Mouse (Mus musculus): ENCODE measurements around the gene AC134908.4. TPM values are rescaled to one million over a fixed set of nuclear protein-coding genes. Genes with fewer than 3 reads are reported as not detected.

Gene AC134908.4
- polyA plus RNA-seq, 1 experiment from 2014 or later, result 0.40 TPM

Small RNA genes lying within 50 kb of the gene (microRNA-seq; reads per million reads assigned to microRNA genes)
- gene Gm25083 (not detected), gene Mir3082 (not detected), gene Mir6966 (not detected)

Other genes starting within 250 kb of the AC134908.4 start
- gene Sox8, start 225.0 kb downstream of the AC134908.4 start, polyA plus RNA-seq (2015; fragmentation: Nextera tagmentation; extraction: Ambion mirVana), result 3.3 and 5.3 TPM in 2 replicates
- gene Lmf1, start 216.6 kb downstream of the AC134908.4 start, polyA plus RNA-seq (2015; fragmentation: Nextera tagmentation; extraction: Ambion mirVana), result 32.7 and 35.4 TPM in 2 replicates
- 0.40 and 1.2 TPM in 2 replicates for gene Gng13, start 78.5 kb downstream of the AC134908.4 start, polyA plus RNA-seq (2015; fragmentation: Nextera tagmentation; extraction: Ambion mirVana)
- 38.1 and 41.2 TPM in 2 replicates for gene Chtf18, start 68.2 kb downstream of the AC134908.4 start, polyA plus RNA-seq (2015; fragmentation: Nextera tagmentation; extraction: Ambion mirVana)
- 26.2 and 26.8 TPM in 2 replicates for gene Rpusd1, start 68.0 kb downstream of the AC134908.4 start, polyA plus RNA-seq (2015; fragmentation: Nextera tagmentation; extraction: Ambion mirVana)
- not detected in 2 replicates for gene Mslnl, start 59.6 kb downstream of the AC134908.4 start, polyA plus RNA-seq (2015; fragmentation: Nextera tagmentation; extraction: Ambion mirVana)
- 6.9 and 7.8 TPM in 2 replicates for gene Msln, start 41.3 kb downstream of the AC134908.4 start, polyA plus RNA-seq (2015; fragmentation: Nextera tagmentation; extraction: Ambion mirVana)
- 37.9 and 39.2 TPM in 2 replicates for gene Narfl, start 21.9 kb downstream of the AC134908.4 start, polyA plus RNA-seq (2015; fragmentation: Nextera tagmentation; extraction: Ambion mirVana)
- 79.8 and 83.7 TPM in 2 replicates for gene Haghl, start 10.0 kb downstream of the AC134908.4 start, polyA plus RNA-seq (2015; fragmentation: Nextera tagmentation; extraction: Ambion mirVana)
- gene Ccdc78, start 9.1 kb downstream of the AC134908.4 start, polyA plus RNA-seq (2015; fragmentation: Nextera tagmentation; extraction: Ambion mirVana), result 0.16 and 0.46 TPM in 2 replicates
- 105 and 109 TPM in 2 replicates for gene Fam173a, start 2.8 kb downstream of the AC134908.4 start, polyA plus RNA-seq (2015; fragmentation: Nextera tagmentation; extraction: Ambion mirVana)
- gene Metrn, start 1.5 kb upstream of the AC134908.4 start, polyA plus RNA-seq (2015; fragmentation: Nextera tagmentation; extraction: Ambion mirVana), result 56.8 and 57.1 TPM in 2 replicates
- 1.4 and 2.0 TPM in 2 replicates for gene Fbxl16, start 13.4 kb upstream of the AC134908.4 start, polyA plus RNA-seq (2015; fragmentation: Nextera tagmentation; extraction: Ambion mirVana)
- gene Wdr24, start 28.0 kb upstream of the AC134908.4 start, polyA plus RNA-seq (2015; fragmentation: Nextera tagmentation; extraction: Ambion mirVana), result 33.1 and 35.3 TPM in 2 replicates
- 72.3 and 73.0 TPM in 2 replicates for gene Jmjd8, start 33.2 kb upstream of the AC134908.4 start, polyA plus RNA-seq (2015; fragmentation: Nextera tagmentation; extraction: Ambion mirVana)
- 387 and 393 TPM in 2 replicates for gene Stub1, start 37.7 kb upstream of the AC134908.4 start, polyA plus RNA-seq (2015; fragmentation: Nextera tagmentation; extraction: Ambion mirVana)
- gene Rhbdl1, start 41.6 kb upstream of the AC134908.4 start, polyA plus RNA-seq (2015; fragmentation: Nextera tagmentation; extraction: Ambion mirVana), result 3.3 and 4.0 TPM in 2 replicates
- gene Gm20683, start 46.1 kb upstream of the AC134908.4 start, polyA plus RNA-seq (2015; fragmentation: Nextera tagmentation; extraction: Ambion mirVana), result 4.0 and 4.3 TPM in 2 replicates
- gene Rhot2, start 49.2 kb upstream of the AC134908.4 start, polyA plus RNA-seq (2015; fragmentation: Nextera tagmentation; extraction: Ambion mirVana), result 29.3 and 32.5 TPM in 2 replicates
- gene Wdr90, start 65.8 kb upstream of the AC134908.4 start, polyA plus RNA-seq (2015; fragmentation: Nextera tagmentation; extraction: Ambion mirVana), result 33.1 and 33.5 TPM in 2 replicates
- gene Mcrip2, start 73.1 kb upstream of the AC134908.4 start, polyA plus RNA-seq (2015; fragmentation: Nextera tagmentation; extraction: Ambion mirVana), result 72.9 and 79.2 TPM in 2 replicates
- gene Mettl26, start 79.4 kb upstream of the AC134908.4 start, polyA plus RNA-seq (2015; fragmentation: Nextera tagmentation; extraction: Ambion mirVana), result 100 and 102 TPM in 2 replicates
- gene Wfikkn1, start 85.2 kb upstream of the AC134908.4 start, polyA plus RNA-seq (2015; fragmentation: Nextera tagmentation; extraction: Ambion mirVana), result 0.71 and 1.0 TPM in 2 replicates
- gene Rab40c, start 124.1 kb upstream of the AC134908.4 start, polyA plus RNA-seq (2015; fragmentation: Nextera tagmentation; extraction: Ambion mirVana), result 33.5 and 33.7 TPM in 2 replicates
- gene Pigq, start 149.3 kb upstream of the AC134908.4 start, polyA plus RNA-seq (2015; fragmentation: Nextera tagmentation; extraction: Ambion mirVana), result 85.8 and 95.9 TPM in 2 replicates
- 1.8 and 3.7 TPM in 2 replicates for gene Nhlrc4, start 149.3 kb upstream of the AC134908.4 start, polyA plus RNA-seq (2015; fragmentation: Nextera tagmentation; extraction: Ambion mirVana)
- gene A930017K11Rik, start 156.9 kb upstream of the AC134908.4 start, polyA plus RNA-seq (2015; fragmentation: Nextera tagmentation; extraction: Ambion mirVana), result 8.1 and 9.5 TPM in 2 replicates
- gene Capn15, start 190.1 kb upstream of the AC134908.4 start, polyA plus RNA-seq (2015; fragmentation: Nextera tagmentation; extraction: Ambion mirVana), result 26.0 and 30.7 TPM in 2 replicates